Mouse (Mus musculus): ENCODE data around the gene Csad. TPM values are rescaled to one million over a fixed set of nuclear protein-coding genes. Genes with fewer than 3 reads are reported as not detected.

Csad gene
- total and polyA plus RNA-seq, 3 experiments: 13.1 to 42.1 (median 15.6) TPM

- Histone ChIP-seq H3K4me3 (peak within 1 kb of the TSS; percentile 73), H3K4me1 (ENCODE audit: control insufficient read depth, insufficient read depth, low read length) (peaks cover 9% of the 10 kb centered on the region), H3K27me3 (ENCODE audit: control insufficient read depth, insufficient read depth, low read length) (no peaks in the 10 kb centered on the region), H3K79me2 (replicated peaks; ENCODE audit: control insufficient read depth, insufficient read depth, low read length) (peaks cover 3% of the 10 kb centered on the region; the same call in 1 of the 2 replicates), H3K27ac (peak within 1 kb of the TSS; percentile 82), H3K9ac (ENCODE audit: low read depth, low read length) (peak within 1 kb of the TSS; percentile 99), H3K36me3 (ENCODE audit: control insufficient read depth, insufficient read depth, low read length) (peaks cover 21% of the 10 kb centered on the region)
- intact Hi-C loops (cut with DNase I): no loop called here
- under 1% methylated on average over 66 of the region's 68 CpGs for WGBS
- TF ChIP-seq POLR2A (IDR thresholded peaks at IDR 0.05; ENCODE audit: insufficient read depth, low read depth, low read length): peak; percentile 76
- no peak for TF ChIP-seq CTCF (IDR thresholded peaks at IDR 0.05)
- TF ChIP-seq EP300 (IDR thresholded peaks at IDR 0.05; ENCODE audit: insufficient read depth, low read depth, low read length): peak; percentile 17; the same call in 1 of the 2 replicates
- DNase-seq: peak; percentile 94 to 98
Measured at GRCm38 (mm10) chr15:102202971-102203834, 1.3 kb downstream of the Csad start, which contains the start of gene Zfp740. Gene Zfp740, plus strand, starts transcription at chr15:102203249.

- Histone ChIP-seq H3K4me3 (no peak overlapping the region), H3K4me1 (ENCODE audit: control insufficient read depth, insufficient read depth, low read length) (no peaks in the 10 kb centered on the region), H3K36me3 (ENCODE audit: control insufficient read depth, insufficient read depth, low read length) (peaks cover 2% of the 10 kb centered on the region), H3K79me2 (replicated peaks; ENCODE audit: control insufficient read depth, insufficient read depth, low read length) (no peaks in the 10 kb centered on the region), H3K9ac (ENCODE audit: low read depth, low read length) (no peak overlapping the region), H3K27ac (no peak overlapping the region), H3K27me3 (ENCODE audit: control insufficient read depth, insufficient read depth, low read length) (no peaks in the 10 kb centered on the region)
- intact Hi-C loops (cut with DNase I): no loop called here
- no peak for DNase-seq
- 80% methylated on average over 4 of the region's 4 CpGs for WGBS
- TF ChIP-seq CTCF (IDR thresholded peaks at IDR 0.05) (no peak), POLR2A (IDR thresholded peaks at IDR 0.05; ENCODE audit: insufficient read depth, low read depth, low read length) (no peak)
Measured at GRCm38 (mm10) chr15:102198841-102199240, 5.7 kb downstream of the Csad start.

- Histone ChIP-seq H3K27ac (no peak overlapping the region), H3K4me1 (ENCODE audit: control insufficient read depth, insufficient read depth, low read length) (no peaks in the 10 kb centered on the region; the same call in 1 of the 2 replicates), H3K79me2 (replicated peaks; ENCODE audit: control insufficient read depth, insufficient read depth, low read length) (no peaks in the 10 kb centered on the region), H3K4me3 (no peak overlapping the region), H3K27me3 (ENCODE audit: control insufficient read depth, insufficient read depth, low read length) (no peaks in the 10 kb centered on the region), H3K9ac (ENCODE audit: low read depth, low read length) (no peak overlapping the region), H3K36me3 (ENCODE audit: control insufficient read depth, insufficient read depth, low read length) (no peaks in the 10 kb centered on the region)
- 49% methylated on average over 4 of the region's 4 CpGs for WGBS
- intact Hi-C loops (cut with DNase I): no loop called here
- no peak for TF ChIP-seq EP300 (IDR thresholded peaks at IDR 0.05; ENCODE audit: insufficient read depth, low read depth, low read length)
- no peak for TF ChIP-seq CTCF (IDR thresholded peaks at IDR 0.05)
- no peak for DNase-seq
Measured at GRCm38 (mm10) chr15:102195373-102195772, 9.2 kb downstream of the Csad start.

GRCm38 (mm10) chr15:102194439-102194838 is 10.1 kb downstream of the Csad start:
- H3K27me3 ChIP-seq (ENCODE audit: control insufficient read depth, insufficient read depth, low read length): no peaks in the 10 kb centered on the region
- no peaks in the 10 kb centered on the region for H3K36me3 ChIP-seq (ENCODE audit: control insufficient read depth, insufficient read depth, low read length)
- no peak overlapping the region for H3K27ac ChIP-seq
- H3K4me3 ChIP-seq: no peak overlapping the region
- intact Hi-C loops (cut with DNase I): no loop called here
- no peak for TF ChIP-seq CTCF (IDR thresholded peaks at IDR 0.05)
- TF ChIP-seq EP300 (IDR thresholded peaks at IDR 0.05; ENCODE audit: insufficient read depth, low read depth, low read length): no peak
- no peak for TF ChIP-seq POLR2A (IDR thresholded peaks at IDR 0.05; ENCODE audit: insufficient read depth, low read depth, low read length)
- DNase-seq: no peak
- no peaks in the 10 kb centered on the region; the same call in 1 of the 2 replicates for H3K4me1 ChIP-seq (ENCODE audit: control insufficient read depth, insufficient read depth, low read length)
- 79% methylated on average over 4 of the region's 4 CpGs for WGBS
- no peak overlapping the region for H3K9ac ChIP-seq (ENCODE audit: low read depth, low read length)
- no peaks in the 10 kb centered on the region for H3K79me2 ChIP-seq (replicated peaks; ENCODE audit: control insufficient read depth, insufficient read depth, low read length)

- intact Hi-C loops (cut with DNase I): no loop called here
- Histone ChIP-seq H3K4me1 (ENCODE audit: control insufficient read depth, insufficient read depth, low read length) (no peaks in the 10 kb centered on the region; the same call in 1 of the 2 replicates), H3K27ac (no peak overlapping the region), H3K9ac (ENCODE audit: low read depth, low read length) (no peak overlapping the region), H3K79me2 (replicated peaks; ENCODE audit: control insufficient read depth, insufficient read depth, low read length) (no peaks in the 10 kb centered on the region), H3K27me3 (ENCODE audit: control insufficient read depth, insufficient read depth, low read length) (no peaks in the 10 kb centered on the region), H3K4me3 (no peak overlapping the region), H3K36me3 (ENCODE audit: control insufficient read depth, insufficient read depth, low read length) (no peaks in the 10 kb centered on the region)
- TF ChIP-seq EP300 (IDR thresholded peaks at IDR 0.05; ENCODE audit: insufficient read depth, low read depth, low read length) (no peak), POLR2A (IDR thresholded peaks at IDR 0.05; ENCODE audit: insufficient read depth, low read depth, low read length) (no peak), CTCF (IDR thresholded peaks at IDR 0.05) (no peak)
- no peak for DNase-seq
- WGBS: 70% methylated on average over 4 of the region's 4 CpGs
Measured at GRCm38 (mm10) chr15:102193652-102194051, 10.9 kb downstream of the Csad start.

- peak overlapping the region; percentile 28; the same call in 1 of the 2 replicates for H3K27ac ChIP-seq
- no peak overlapping the region for H3K9ac ChIP-seq (ENCODE audit: low read depth, low read length)
- H3K4me1 ChIP-seq (ENCODE audit: control insufficient read depth, insufficient read depth, low read length): no peaks in the 10 kb centered on the region; the same call in 1 of the 2 replicates
- H3K36me3 ChIP-seq (ENCODE audit: control insufficient read depth, insufficient read depth, low read length): no peaks in the 10 kb centered on the region
- intact Hi-C loops (cut with DNase I): no loop called here
- no peak overlapping the region for H3K4me3 ChIP-seq
- no peaks in the 10 kb centered on the region for H3K27me3 ChIP-seq (ENCODE audit: control insufficient read depth, insufficient read depth, low read length)
- TF ChIP-seq CTCF (IDR thresholded peaks at IDR 0.05) (no peak), EP300 (IDR thresholded peaks at IDR 0.05; ENCODE audit: insufficient read depth, low read depth, low read length) (no peak), POLR2A (IDR thresholded peaks at IDR 0.05; ENCODE audit: insufficient read depth, low read depth, low read length) (no peak)
- no peaks in the 10 kb centered on the region for H3K79me2 ChIP-seq (replicated peaks; ENCODE audit: control insufficient read depth, insufficient read depth, low read length)
- DNase-seq: no peak
- WGBS: 51% methylated on average over 5 of the region's 5 CpGs
Measured at GRCm38 (mm10) chr15:102192820-102193386, 11.6 kb downstream of the Csad start.
